Mouse (Mus musculus): Measurements from ENCODE around the gene Zc3h4. TPM values are rescaled to one million over a fixed set of nuclear protein-coding genes. Genes with fewer than 3 reads are reported as not detected.

The Zc3h4 gene
- total RNA-seq, 2 experiments from 2014 or later: 66.3 to 67.7 TPM

GRCm38 (mm10) chr7:16399098-16399819, 1.5 kb upstream of the Zc3h4 start:
- DNase-seq (ENCODE audit: low spot score in 2 of 2): peak; percentile 91 to 92
- intact Hi-C loops (cut with DNase I): no loop called here

GRCm38 (mm10) chr7:16399820-16400688, 656 bp upstream of the Zc3h4 start:
- peak; percentile 98 to 99 for DNase-seq (ENCODE audit: low spot score in 2 of 2)
- intact Hi-C loops (cut with DNase I): loop anchor here (2.0 kb wide), 1 partner anchor 215 kb away; the partner anchor contains the start of gene Arhgap35

- intact Hi-C loops (cut with DNase I): loop anchor here (2.0 kb wide), 1 partner anchor 213 kb away; the partner anchor contains the start of gene Arhgap35
- peak; percentile 41 to 50 for DNase-seq (ENCODE audit: low spot score in 2 of 2)
Observed at GRCm38 (mm10) chr7:16401991-16402431, 1.3 kb downstream of the Zc3h4 start.

GRCm38 (mm10) chr7:16402449-16402848, 1.7 kb downstream of the Zc3h4 start:
- DNase-seq (ENCODE audit: low spot score in 2 of 2): no peak
- intact Hi-C loops (cut with DNase I): no loop called here

GRCm38 (mm10) chr7:16402968-16403948, 2.5 kb downstream of the Zc3h4 start:
- DNase-seq (ENCODE audit: low spot score in 2 of 2): no peak
- intact Hi-C loops (cut with DNase I): no loop called here

- DNase-seq (ENCODE audit: low spot score in 2 of 2): no peak
- intact Hi-C loops (cut with DNase I): no loop called here
Observed at GRCm38 (mm10) chr7:16404315-16405072, 3.8 kb downstream of the Zc3h4 start.

- intact Hi-C loops (cut with DNase I): no loop called here
- no peak for DNase-seq (ENCODE audit: low spot score in 2 of 2)
Observed at GRCm38 (mm10) chr7:16405073-16405455, 4.4 kb downstream of the Zc3h4 start.

GRCm38 (mm10) chr7:16405516-16406351, 5.0 kb downstream of the Zc3h4 start:
- intact Hi-C loops (cut with DNase I): no loop called here
- DNase-seq (ENCODE audit: low spot score in 2 of 2): peak; percentile 31 to 40

GRCm38 (mm10) chr7:16406978-16407377, 6.3 kb downstream of the Zc3h4 start:
- no peak for DNase-seq (ENCODE audit: low spot score in 2 of 2)
- intact Hi-C loops (cut with DNase I): no loop called here

- intact Hi-C loops (cut with DNase I): no loop called here
- DNase-seq (ENCODE audit: low spot score in 2 of 2): no peak
Observed at GRCm38 (mm10) chr7:16411100-16411499, 10.4 kb downstream of the Zc3h4 start.

GRCm38 (mm10) chr7:16412220-16412896, 11.6 kb downstream of the Zc3h4 start:
- DNase-seq (ENCODE audit: low spot score in 2 of 2): no peak
- intact Hi-C loops (cut with DNase I): no loop called here

- no peak for DNase-seq (ENCODE audit: low spot score in 2 of 2)
- intact Hi-C loops (cut with DNase I): no loop called here
Observed at GRCm38 (mm10) chr7:16412930-16413329, 12.2 kb downstream of the Zc3h4 start.

- intact Hi-C loops (cut with DNase I): no loop called here
- DNase-seq (ENCODE audit: low spot score in 2 of 2): no peak
Observed at GRCm38 (mm10) chr7:16415426-16415825, 14.7 kb downstream of the Zc3h4 start.

GRCm38 (mm10) chr7:16417141-16417771, 16.5 kb downstream of the Zc3h4 start:
- no peak for DNase-seq (ENCODE audit: low spot score in 2 of 2)
- intact Hi-C loops (cut with DNase I): no loop called here

GRCm38 (mm10) chr7:16418713-16419112, 18.0 kb downstream of the Zc3h4 start:
- intact Hi-C loops (cut with DNase I): no loop called here

GRCm38 (mm10) chr7:16420493-16421118, 19.9 kb downstream of the Zc3h4 start:
- intact Hi-C loops (cut with DNase I): no loop called here
- no peak for DNase-seq (ENCODE audit: low spot score in 2 of 2)

More at GRCm38 (mm10) chr7:16418713-16419112, 18.0 kb downstream of the Zc3h4 start:
- DNase-seq (ENCODE audit: low spot score in 2 of 2): no peak
